Mouse (Mus musculus): ENCODE measurements at regions not wholly inside any gene's neighbourhood (a gene's known extent, or its start where the extent isn't known, plus 50 kb on each side); places are given as distances from the start of the nearest gene placed in this dataset.

- no peak for TF ChIP-seq JUND (IDR thresholded peaks at IDR 0.05; ENCODE audit: low read depth, low read length)
- no peak for TF ChIP-seq CTCF (IDR thresholded peaks at IDR 0.05 in 2 of 3, conservative IDR thresholded peaks at IDR 0.05 in 1 of 3; ENCODE audit: control insufficient read depth in 1 of 3, insufficient read depth in 1 of 3, low read depth in 2 of 3, low read length in 3 of 3, poor library complexity in 1 of 3, severe bottlenecking in 1 of 3)
- TF ChIP-seq USF1 (IDR thresholded peaks at IDR 0.05; ENCODE audit: low read depth, low read length): no peak
- TF ChIP-seq MXI1 (IDR thresholded peaks at IDR 0.05; ENCODE audit: low read depth, low read length): no peak
- TF ChIP-seq ZC3H11A (IDR thresholded peaks at IDR 0.05; ENCODE audit: low read depth, low read length): no peak
Measured at GRCm38 (mm10) chr17:48817551-48817950, 114.6 kb upstream of the Lrfn2 start.

All from MEL (cell line).